Mouse (Mus musculus): ENCODE measurements at regions not wholly inside any gene's neighbourhood (a gene's known extent, or its start where the extent isn't known, plus 50 kb on each side); places are given as distances from the start of the nearest gene placed in this dataset.

GRCm38 (mm10) chr2:128272789-128273188, 147.0 kb downstream of the Bcl2l11 start:
- ATAC-seq (no peak), DNase-seq (no peak)
- TF ChIP-seq CTCF (IDR thresholded peaks at IDR 0.05; ENCODE audit: low read depth) (no peak), EP300 (IDR thresholded peaks at IDR 0.05; ENCODE audit: low read depth) (no peak)
- H3K27me3 ChIP-seq (ENCODE audit: insufficient read depth, low read length): no peaks in the 10 kb centered on the region
- H3K9ac ChIP-seq (replicated peaks): no peak overlapping the region
- H3K36me3 ChIP-seq (replicated peaks; ENCODE audit: insufficient read depth, low read length): no peaks in the 10 kb centered on the region
- WGBS (ENCODE audit: insufficient replicate concordance): 15% methylated on average over 7 of the region's 7 CpGs
- no peak overlapping the region for H3K4me3 ChIP-seq (ENCODE audit: low read depth, low read length)
- H3K27ac ChIP-seq (ENCODE audit: low read depth): no peak overlapping the region
- H3K9me3 ChIP-seq (ENCODE audit: low read length): no peaks in the 10 kb centered on the region
- peaks cover 24% of the 10 kb centered on the region for H3K4me1 ChIP-seq (ENCODE audit: insufficient read depth)
- no peak overlapping the region for H3K4me2 ChIP-seq (ENCODE audit: low read depth, low read length)

- Histone ChIP-seq H3K9me3 (ENCODE audit: low read length) (no peaks in the 10 kb centered on the region), H3K4me3 (ENCODE audit: low read depth, low read length) (no peak overlapping the region), H3K27me3 (ENCODE audit: insufficient read depth, low read length) (no peaks in the 10 kb centered on the region), H3K4me1 (ENCODE audit: insufficient read depth) (peaks cover 24% of the 10 kb centered on the region), H3K9ac (replicated peaks) (no peak overlapping the region), H3K4me2 (ENCODE audit: low read depth, low read length) (no peak overlapping the region), H3K27ac (ENCODE audit: low read depth) (no peak overlapping the region), H3K36me3 (replicated peaks; ENCODE audit: insufficient read depth, low read length) (no peaks in the 10 kb centered on the region)
- TF ChIP-seq EP300 (IDR thresholded peaks at IDR 0.05; ENCODE audit: low read depth) (no peak), CTCF (IDR thresholded peaks at IDR 0.05; ENCODE audit: low read depth) (no peak)
- ATAC-seq (no peak), DNase-seq (no peak)
- 66% methylated on average over 4 of the region's 4 CpGs for WGBS (ENCODE audit: insufficient replicate concordance)
Measured at GRCm38 (mm10) chr2:128273292-128273691, 147.5 kb downstream of the Bcl2l11 start.

- Histone ChIP-seq H3K36me3 (replicated peaks; ENCODE audit: insufficient read depth, low read length) (no peaks in the 10 kb centered on the region), H3K27me3 (ENCODE audit: insufficient read depth, low read length) (no peaks in the 10 kb centered on the region), H3K4me2 (ENCODE audit: low read depth, low read length) (no peak overlapping the region), H3K27ac (ENCODE audit: low read depth) (no peak overlapping the region), H3K4me1 (ENCODE audit: insufficient read depth) (peaks cover 21% of the 10 kb centered on the region), H3K4me3 (ENCODE audit: low read depth, low read length) (no peak overlapping the region), H3K9me3 (ENCODE audit: low read length) (no peaks in the 10 kb centered on the region), H3K9ac (replicated peaks) (no peak overlapping the region)
- TF ChIP-seq EP300 (IDR thresholded peaks at IDR 0.05; ENCODE audit: low read depth) (no peak), CTCF (IDR thresholded peaks at IDR 0.05; ENCODE audit: low read depth) (no peak)
- WGBS (ENCODE audit: insufficient replicate concordance): 58% methylated on average over 5 of the region's 5 CpGs
- peak; percentile 69 for ATAC-seq
- DNase-seq: no peak
Measured at GRCm38 (mm10) chr2:128276337-128276736, 150.5 kb downstream of the Bcl2l11 start.

DNA sequence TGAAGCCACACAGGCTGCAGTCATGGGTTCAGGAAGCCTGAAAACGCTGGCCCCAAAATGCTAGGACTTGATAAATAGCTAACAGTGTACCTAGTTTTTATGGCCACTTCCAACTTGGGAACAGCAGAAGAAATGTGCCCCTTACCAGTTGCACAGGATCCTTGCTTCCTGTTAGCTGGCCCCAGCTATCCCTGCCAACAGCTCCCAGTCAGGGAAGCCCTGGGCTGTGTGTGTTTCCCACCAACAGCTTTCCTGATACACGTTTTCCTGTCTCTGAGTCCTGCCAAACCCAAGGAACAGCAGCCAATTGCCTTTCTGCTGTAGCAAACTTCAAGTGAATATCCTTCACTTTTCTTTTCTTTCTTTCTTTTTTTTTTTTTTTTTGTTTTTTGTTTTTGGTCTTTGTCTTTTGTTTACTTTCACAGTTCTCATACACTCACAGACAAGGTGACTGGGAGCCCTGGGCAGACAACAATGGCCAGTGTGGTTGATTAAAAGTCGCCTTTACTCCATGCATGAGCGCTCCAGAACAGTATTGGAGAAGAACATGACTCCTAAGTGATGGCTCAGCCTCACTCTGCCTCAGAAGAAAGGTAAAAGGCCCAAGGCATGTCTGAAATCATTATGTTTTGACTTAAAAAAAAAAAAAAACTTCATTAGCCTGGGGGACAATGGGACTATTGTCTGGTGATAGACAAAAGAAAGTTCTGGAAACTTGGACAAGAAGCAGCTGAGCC, 151.7 kb downstream of the Bcl2l11 start:
- Histone ChIP-seq H3K36me3 (replicated peaks; ENCODE audit: insufficient read depth, low read length) (no peaks in the 10 kb centered on the region), H3K27ac (ENCODE audit: low read depth) (no peak overlapping the region), H3K4me2 (ENCODE audit: low read depth, low read length) (no peak overlapping the region), H3K4me3 (ENCODE audit: low read depth, low read length) (no peak overlapping the region), H3K9ac (replicated peaks) (no peak overlapping the region), H3K4me1 (ENCODE audit: insufficient read depth) (peaks cover 14% of the 10 kb centered on the region), H3K9me3 (ENCODE audit: low read length) (no peaks in the 10 kb centered on the region), H3K27me3 (ENCODE audit: insufficient read depth, low read length) (no peaks in the 10 kb centered on the region)
- no peak for TF ChIP-seq EP300 (IDR thresholded peaks at IDR 0.05; ENCODE audit: low read depth)
- no peak for TF ChIP-seq CTCF (IDR thresholded peaks at IDR 0.05; ENCODE audit: low read depth)
- ATAC-seq (no peak), DNase-seq (no peak)
- WGBS (ENCODE audit: insufficient replicate concordance): 63% methylated on average over 4 of the region's 4 CpGs

DNA sequence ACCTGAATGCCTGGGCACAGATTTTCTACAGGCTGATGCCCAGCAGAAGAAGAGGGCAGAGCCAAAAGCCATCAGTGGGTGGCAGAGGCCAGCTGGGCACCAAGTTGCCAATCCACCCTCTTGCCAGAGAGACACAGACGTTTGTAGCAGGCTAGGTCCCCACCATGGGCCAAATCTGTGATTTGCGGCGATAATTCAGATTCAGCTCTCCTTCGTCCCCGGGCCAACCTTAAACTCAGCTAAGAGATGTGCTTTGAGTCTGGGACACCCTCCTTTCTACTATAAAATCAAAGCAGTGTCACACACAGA, 152.2 kb downstream of the Bcl2l11 start:
- H3K27me3 ChIP-seq (ENCODE audit: insufficient read depth, low read length): no peaks in the 10 kb centered on the region
- H3K4me2 ChIP-seq (ENCODE audit: low read depth, low read length): no peak overlapping the region
- no peak overlapping the region for H3K4me3 ChIP-seq (ENCODE audit: low read depth, low read length)
- no peak overlapping the region for H3K27ac ChIP-seq (ENCODE audit: low read depth)
- no peak overlapping the region for H3K9ac ChIP-seq (replicated peaks)
- no peak for TF ChIP-seq EP300 (IDR thresholded peaks at IDR 0.05; ENCODE audit: low read depth)
- no peak for TF ChIP-seq CTCF (IDR thresholded peaks at IDR 0.05; ENCODE audit: low read depth)
- peaks cover 12% of the 10 kb centered on the region for H3K4me1 ChIP-seq (ENCODE audit: insufficient read depth)
- DNase-seq: no peak
- ATAC-seq: no peak
- WGBS (ENCODE audit: insufficient replicate concordance): 79% methylated on average over 5 of the region's 5 CpGs
- H3K9me3 ChIP-seq (ENCODE audit: low read length): no peaks in the 10 kb centered on the region
- no peaks in the 10 kb centered on the region for H3K36me3 ChIP-seq (replicated peaks; ENCODE audit: insufficient read depth, low read length)

DNA sequence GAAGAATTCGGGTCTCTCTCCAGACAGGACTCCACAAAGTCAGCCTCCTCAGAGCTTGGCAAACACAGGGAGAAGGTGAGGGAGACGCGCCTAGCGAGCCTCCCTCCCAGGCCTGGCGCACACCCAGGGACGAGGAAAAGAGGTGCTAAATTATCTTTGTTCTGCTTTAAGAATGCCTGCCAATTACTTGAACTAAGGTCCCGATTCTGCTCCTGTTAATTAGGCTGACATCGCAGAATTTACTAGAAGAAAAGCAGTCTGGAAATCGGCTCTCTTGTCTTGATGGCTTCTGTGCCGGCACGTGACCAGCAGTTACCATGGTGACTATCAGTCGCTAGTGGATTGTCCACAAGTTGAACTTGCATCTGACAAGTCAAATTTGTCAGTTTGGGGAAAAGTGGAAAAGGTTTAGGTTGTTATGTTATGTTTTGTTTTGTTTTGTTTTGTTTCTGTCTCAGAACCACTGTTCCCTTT, 152.8 kb downstream of the Bcl2l11 start:
- Histone ChIP-seq H3K36me3 (replicated peaks; ENCODE audit: insufficient read depth, low read length) (no peaks in the 10 kb centered on the region), H3K9ac (replicated peaks) (no peak overlapping the region), H3K9me3 (ENCODE audit: low read length) (no peaks in the 10 kb centered on the region), H3K4me1 (ENCODE audit: insufficient read depth) (peaks cover 12% of the 10 kb centered on the region), H3K4me2 (ENCODE audit: low read depth, low read length) (no peak overlapping the region), H3K27ac (ENCODE audit: low read depth) (no peak overlapping the region), H3K27me3 (ENCODE audit: insufficient read depth, low read length) (no peaks in the 10 kb centered on the region), H3K4me3 (ENCODE audit: low read depth, low read length) (no peak overlapping the region)
- 49% methylated on average over 12 of the region's 12 CpGs for WGBS (ENCODE audit: insufficient replicate concordance)
- TF ChIP-seq EP300 (IDR thresholded peaks at IDR 0.05; ENCODE audit: low read depth) (no peak), CTCF (IDR thresholded peaks at IDR 0.05; ENCODE audit: low read depth) (no peak)
- DNase-seq: no peak
- ATAC-seq: no peak
